Mouse (Mus musculus) CD4-positive, CD25-positive, alpha-beta regulatory T cell, adult 9 weeks (primary cell): ENCODE data around the gene Klhl25. TPM values are rescaled to one million over a fixed set of nuclear protein-coding genes. Genes with fewer than 3 reads are reported as not detected.

Experiments used
- polyA plus RNA-seq: library from polyadenylated mRNA; unstranded; fragments of 100-300 nt; shearing (Covaris generic); gene quantifications from one replicate; pipeline ENCODE4 v1.2.1, GENCODE M21; 2017

The Klhl25 gene
- 24.3 TPM for polyA plus RNA-seq

DNA sequence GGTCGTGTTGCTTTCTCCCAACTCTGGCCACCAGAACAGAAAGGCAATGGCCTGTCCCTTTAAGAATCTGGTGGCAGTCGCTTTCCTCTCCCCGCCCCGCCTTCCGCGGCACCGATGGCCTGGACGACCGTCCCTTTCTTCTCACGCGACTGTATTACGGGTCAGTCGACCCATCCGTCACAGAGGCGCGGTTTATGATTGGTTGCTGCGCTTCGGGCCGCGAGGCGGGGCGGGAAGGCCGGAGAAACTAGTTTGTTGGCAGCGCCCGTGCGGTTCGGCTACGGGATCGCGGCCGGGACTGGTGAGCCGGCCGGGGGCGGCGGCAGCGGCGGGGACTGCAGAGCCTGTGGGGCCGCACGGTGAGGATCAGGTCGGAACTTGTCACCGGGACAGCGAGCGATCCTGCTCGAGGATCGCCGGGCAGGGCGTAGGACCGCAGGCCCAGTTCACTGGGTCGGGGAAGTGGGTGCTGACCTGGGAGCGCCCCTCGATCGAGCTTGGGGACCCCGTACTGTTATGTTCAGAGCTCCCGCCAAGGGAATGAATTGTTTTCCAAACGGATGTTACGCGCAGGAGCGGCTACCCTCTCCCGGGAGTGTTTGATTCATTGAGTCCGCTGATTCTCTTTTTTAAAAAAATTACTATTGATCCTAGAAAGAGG lies at the start of gene Klhl25:
Klhl25 (plus strand) TSS at position 196 of the 661 bp plus-strand sequence.

